ENCODE assay signal across 22 mouse cellular contexts in the genomic region with DNA sequence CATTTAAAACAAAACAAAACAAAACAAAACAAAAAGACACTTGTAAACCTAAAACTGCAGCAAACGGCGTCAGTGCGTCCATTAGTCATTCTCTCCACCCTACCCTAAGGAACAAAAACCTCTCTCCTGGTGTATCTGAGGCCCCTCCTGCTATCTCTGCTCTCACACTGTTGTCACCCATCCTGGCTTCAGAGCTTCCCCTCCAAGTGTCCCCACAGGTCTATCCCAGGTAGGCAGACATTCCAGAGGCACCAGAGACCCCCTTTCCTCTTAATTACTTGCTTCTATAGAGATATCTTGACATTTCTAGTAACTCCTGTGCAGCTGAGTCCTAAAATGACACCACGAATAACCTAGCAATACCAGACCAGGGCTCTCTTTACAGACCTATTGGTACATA. TPM values are rescaled to one million over a fixed set of nuclear protein-coding genes. Genes with fewer than 3 reads are reported as not detected.
DNase-seq lines count a peak whose midpoint lies in the region; ATAC-seq and TF ChIP-seq lines count a peak whose summit lies in the region.
"Had no signal": no experiment of that assay in that cellular context is flagged by ENCODE, and none has a peak within 500 bp of the region (broad histone marks: within the 10 kb centered on the region; RNA-seq: fewer than 3 reads in every experiment).

No protein-coding gene starts in this region.

- DNase-seq in heart, embryonic 10.5 days (ENCODE audit: low spot score), result no peak
- no peak for DNase-seq in forebrain, embryonic 14.5 days (ENCODE audit: low spot score)
- no peak for DNase-seq in cerebellum, postnatal 25 days
- no peak for DNase-seq in cerebellum, adult 8-10 months
- DNase-seq: adrenal gland, adult 8-10 months; cerebellum, adult 18-20 months; gastrocnemius, postnatal 36 days; kidney, adult 8-10 months; kidney, postnatal 10 days; left cerebral cortex, postnatal 4 days; lung, postnatal 4 days; right cerebral cortex, postnatal 14 days; spleen, adult 18-20 months had no signal

- H3K36me3 ChIP-seq in heart, embryonic 16.5 days (ENCODE audit: control insufficient read depth, insufficient read depth), result no peaks in the 10 kb centered on the region
- H3K36me3 ChIP-seq in heart, embryonic 10.5 days, result no peaks in the 10 kb centered on the region
- no peaks in the 10 kb centered on the region for H3K36me3 ChIP-seq in intestine, postnatal 0 days (ENCODE audit: control insufficient read depth, insufficient read depth)
- H3K36me3 ChIP-seq in liver, embryonic 15.5 days (replicated peaks), result peaks cover 4% of the 10 kb centered on the region; the same call in 1 of the 2 replicates
- H3K36me3 ChIP-seq in forebrain, embryonic 14.5 days (ENCODE audit: control insufficient read depth, insufficient read depth, low read length), result no peaks in the 10 kb centered on the region
- H3K36me3 ChIP-seq: embryonic facial prominence, embryonic 15.5 days; hindbrain, embryonic 12.5 days; limb, embryonic 15.5 days had no signal

- H3K9ac ChIP-seq in heart, embryonic 16.5 days (ENCODE audit: low read length), result no peak overlapping the region
- no peak overlapping the region for H3K9ac ChIP-seq in intestine, postnatal 0 days (ENCODE audit: low read depth, low read length)
- peak overlapping the region; percentile 2; the same call in 1 of the 2 replicates for H3K9ac ChIP-seq in liver, embryonic 15.5 days
- H3K9ac ChIP-seq in forebrain, embryonic 14.5 days (ENCODE audit: low read length), result no peak overlapping the region
- H3K9ac ChIP-seq: embryonic facial prominence, embryonic 15.5 days; hindbrain, embryonic 12.5 days; limb, embryonic 15.5 days had no signal

- no peak for ATAC-seq in heart, embryonic 16.5 days (replicated peaks; ENCODE audit: extremely low read depth, insufficient read depth, low FRiP score)
- ATAC-seq in intestine, postnatal 0 days, result no peak
- ATAC-seq in liver, embryonic 15.5 days (ENCODE audit: insufficient read depth), result peak; percentile 80
- no peak for ATAC-seq in forebrain, embryonic 14.5 days
- ATAC-seq: activated CD4-positive, CD25-positive, alpha-beta regulatory T cell, adult 4 months; forebrain, embryonic 16.5 days had no signal

- 77% methylated on average over 4 of the region's 4 CpGs for WGBS in heart, embryonic 16.5 days
- 73% methylated on average over 4 of the region's 4 CpGs for WGBS in heart, embryonic 10.5 days
- WGBS in intestine, postnatal 0 days, result 73% methylated on average over 4 of the region's 4 CpGs
- WGBS in liver, embryonic 15.5 days (ENCODE audit: insufficient replicate concordance), result 34% methylated on average over 4 of the region's 4 CpGs
- WGBS in forebrain, embryonic 14.5 days, result 89% methylated on average over 4 of the region's 4 CpGs

- no peak overlapping the region for H3K4me3 ChIP-seq in heart, embryonic 16.5 days (ENCODE audit: low read length)
- H3K4me3 ChIP-seq in heart, embryonic 10.5 days, result no peak overlapping the region
- H3K4me3 ChIP-seq in intestine, postnatal 0 days (ENCODE audit: low read depth, low read length), result no peak overlapping the region
- no peak overlapping the region for H3K4me3 ChIP-seq in liver, embryonic 15.5 days (replicated peaks)
- no peak overlapping the region for H3K4me3 ChIP-seq in forebrain, embryonic 14.5 days (ENCODE audit: low read depth, low read length)
- H3K4me3 ChIP-seq: embryonic facial prominence, embryonic 15.5 days; hindbrain, embryonic 12.5 days; limb, embryonic 15.5 days; midbrain, embryonic 10.5 days had no signal

- H3K27me3 ChIP-seq in heart, embryonic 16.5 days (ENCODE audit: control insufficient read depth, insufficient read depth, low read length), result no peaks in the 10 kb centered on the region
- H3K27me3 ChIP-seq in heart, embryonic 10.5 days (ENCODE audit: insufficient read depth, poor library complexity, severe bottlenecking), result no peaks in the 10 kb centered on the region
- no peaks in the 10 kb centered on the region for H3K27me3 ChIP-seq in intestine, postnatal 0 days (replicated peaks; ENCODE audit: control insufficient read depth, insufficient read depth, low read length)
- H3K27me3 ChIP-seq in liver, embryonic 15.5 days, result no peaks in the 10 kb centered on the region
- no peaks in the 10 kb centered on the region for H3K27me3 ChIP-seq in forebrain, embryonic 14.5 days (replicated peaks; ENCODE audit: control insufficient read depth, insufficient read depth, low read length)
- H3K27me3 ChIP-seq: embryonic facial prominence, embryonic 15.5 days; hindbrain, embryonic 12.5 days; limb, embryonic 15.5 days had no signal

- TF ChIP-seq CTCF in intestine, postnatal 0 days (IDR thresholded peaks at IDR 0.05; ENCODE audit: low read depth), result no peak

- no peak overlapping the region for H3K4me2 ChIP-seq in heart, embryonic 16.5 days (ENCODE audit: low read depth, low read length)
- H3K4me2 ChIP-seq in intestine, postnatal 0 days (replicated peaks; ENCODE audit: low read depth), result no peak overlapping the region
- H3K4me2 ChIP-seq in liver, embryonic 15.5 days, result peak overlapping the region; percentile 46
- H3K4me2 ChIP-seq in forebrain, embryonic 14.5 days (ENCODE audit: low read length), result no peak overlapping the region
- H3K4me2 ChIP-seq: embryonic facial prominence, embryonic 15.5 days; hindbrain, embryonic 12.5 days; limb, embryonic 15.5 days had no signal

- 0 out of 2 replicates have a peak overlapping the region, but pooled peaks have one; percentile 14 for H3K27ac ChIP-seq in heart, embryonic 16.5 days (ENCODE audit: low read length)
- H3K27ac ChIP-seq in heart, embryonic 10.5 days, result no peak overlapping the region
- peak overlapping the region; percentile 29; the same call in 1 of the 2 replicates for H3K27ac ChIP-seq in intestine, postnatal 0 days (ENCODE audit: low read depth, low read length)
- peak overlapping the region; percentile 78 for H3K27ac ChIP-seq in liver, embryonic 15.5 days (replicated peaks)
- no peak overlapping the region for H3K27ac ChIP-seq in forebrain, embryonic 14.5 days (ENCODE audit: low read depth, low read length)
- H3K27ac ChIP-seq: embryonic facial prominence, embryonic 15.5 days; hindbrain, embryonic 12.5 days; midbrain, embryonic 10.5 days had no signal

- no peaks in the 10 kb centered on the region for H3K9me3 ChIP-seq in heart, embryonic 16.5 days (replicated peaks; ENCODE audit: control insufficient read depth, low read length)
- H3K9me3 ChIP-seq in heart, embryonic 10.5 days, result no peaks in the 10 kb centered on the region
- H3K9me3 ChIP-seq in intestine, postnatal 0 days (ENCODE audit: control insufficient read depth), result no peaks in the 10 kb centered on the region
- H3K9me3 ChIP-seq in liver, embryonic 15.5 days (replicated peaks), result no peaks in the 10 kb centered on the region
- H3K9me3 ChIP-seq in forebrain, embryonic 14.5 days (replicated peaks; ENCODE audit: control insufficient read depth, low read length), result no peaks in the 10 kb centered on the region
- H3K9me3 ChIP-seq: embryonic facial prominence, embryonic 15.5 days; hindbrain, embryonic 12.5 days; limb, embryonic 15.5 days; midbrain, embryonic 10.5 days had no signal

- peaks cover 35% of the 10 kb centered on the region for H3K4me1 ChIP-seq in heart, embryonic 16.5 days (ENCODE audit: control insufficient read depth, insufficient read depth, low read length)
- H3K4me1 ChIP-seq in heart, embryonic 10.5 days, result peaks cover 48% of the 10 kb centered on the region
- H3K4me1 ChIP-seq in intestine, postnatal 0 days (replicated peaks; ENCODE audit: control insufficient read depth, insufficient read depth, low read length), result peaks cover 15% of the 10 kb centered on the region
- H3K4me1 ChIP-seq in liver, embryonic 15.5 days (replicated peaks), result peaks cover 84% of the 10 kb centered on the region
- H3K4me1 ChIP-seq in forebrain, embryonic 14.5 days (ENCODE audit: control insufficient read depth, insufficient read depth, low read length), result no peaks in the 10 kb centered on the region

RNA-seq across cellular contexts. Expression of a gene that starts 16.6 kb away (rescaled TPM):
- polyA plus RNA-seq in heart, embryonic 16.5 days (2015; fragmentation: Nextera tagmentation; extraction: Ambion mirVana), result 77.0 and 85.5 TPM in 2 replicates
- 106 and 131 TPM in 2 replicates for polyA plus RNA-seq in heart, embryonic 10.5 days (2016; fragmentation: Nextera tagmentation; extraction: Ambion mirVana)
- 99.6 and 101 TPM in 2 replicates for polyA plus RNA-seq in intestine, postnatal 0 days (2015; fragmentation: Nextera tagmentation; extraction: Ambion mirVana)
- 63.4 and 66.5 TPM in 2 replicates for polyA plus RNA-seq in liver, embryonic 15.5 days (2015; fragmentation: Nextera tagmentation; extraction: Ambion mirVana)
- polyA plus RNA-seq in forebrain, embryonic 14.5 days (2014; fragmentation: Nextera tagmentation; extraction: Ambion mirVana), result 157 and 172 TPM in 2 replicates

RNA-seq across cellular contexts. Expression of a gene that starts 25.3 kb away (rescaled TPM):
- polyA plus RNA-seq in heart, embryonic 16.5 days (2015; fragmentation: Nextera tagmentation; extraction: Ambion mirVana), result 0.05 and 0.12 TPM in 2 replicates
- polyA plus RNA-seq in heart, embryonic 10.5 days (2016; fragmentation: Nextera tagmentation; extraction: Ambion mirVana), result 0.11 and 0.33 TPM in 2 replicates
- polyA plus RNA-seq in intestine, postnatal 0 days (2015; fragmentation: Nextera tagmentation; extraction: Ambion mirVana), result 0.05 and 0.13 TPM in 2 replicates
- 0.02 TPM in 1 of 2 replicates, not detected in the other for polyA plus RNA-seq in liver, embryonic 15.5 days (2015; fragmentation: Nextera tagmentation; extraction: Ambion mirVana)
- polyA plus RNA-seq in forebrain, embryonic 14.5 days (2014; fragmentation: Nextera tagmentation; extraction: Ambion mirVana), result 1.0 and 1.5 TPM in 2 replicates
- polyA plus RNA-seq: activated CD4-positive, CD25-positive, alpha-beta regulatory T cell, adult 4 months had no signal

RNA-seq across cellular contexts. Expression of a gene that starts 36.8 kb away (rescaled TPM):
- polyA plus RNA-seq in heart, embryonic 16.5 days (2015; fragmentation: Nextera tagmentation; extraction: Ambion mirVana), result 0.71 and 0.79 TPM in 2 replicates
- 1.1 and 1.9 TPM in 2 replicates for polyA plus RNA-seq in heart, embryonic 10.5 days (2016; fragmentation: Nextera tagmentation; extraction: Ambion mirVana)
- 0.43 and 0.80 TPM in 2 replicates for polyA plus RNA-seq in intestine, postnatal 0 days (2015; fragmentation: Nextera tagmentation; extraction: Ambion mirVana)
- polyA plus RNA-seq in liver, embryonic 15.5 days (2015; fragmentation: Nextera tagmentation; extraction: Ambion mirVana), result 2.7 and 3.8 TPM in 2 replicates
- polyA plus RNA-seq in forebrain, embryonic 14.5 days (2014; fragmentation: Nextera tagmentation; extraction: Ambion mirVana), result 0.28 and 0.36 TPM in 2 replicates
- polyA plus RNA-seq: activated CD4-positive, CD25-positive, alpha-beta regulatory T cell, adult 4 months had no signal

RNA-seq across cellular contexts. Expression of a gene that starts 42.9 kb away (rescaled TPM):
- 27.1 and 29.2 TPM in 2 replicates for polyA plus RNA-seq in heart, embryonic 16.5 days (2015; fragmentation: Nextera tagmentation; extraction: Ambion mirVana)
- 57.5 and 62.8 TPM in 2 replicates for polyA plus RNA-seq in heart, embryonic 10.5 days (2016; fragmentation: Nextera tagmentation; extraction: Ambion mirVana)
- polyA plus RNA-seq in intestine, postnatal 0 days (2015; fragmentation: Nextera tagmentation; extraction: Ambion mirVana), result 17.6 and 18.2 TPM in 2 replicates
- 63.7 and 76.6 TPM in 2 replicates for polyA plus RNA-seq in liver, embryonic 15.5 days (2015; fragmentation: Nextera tagmentation; extraction: Ambion mirVana)
- 27.1 and 39.0 TPM in 2 replicates for polyA plus RNA-seq in forebrain, embryonic 14.5 days (2014; fragmentation: Nextera tagmentation; extraction: Ambion mirVana)

RNA-seq across cellular contexts. Expression of a gene that starts 56.8 kb away (rescaled TPM):
- 2.5 and 3.5 TPM in 2 replicates for polyA plus RNA-seq in heart, embryonic 16.5 days (2015; fragmentation: Nextera tagmentation; extraction: Ambion mirVana)
- 1.4 and 3.3 TPM in 2 replicates for polyA plus RNA-seq in heart, embryonic 10.5 days (2016; fragmentation: Nextera tagmentation; extraction: Ambion mirVana)
- 2.8 and 2.9 TPM in 2 replicates for polyA plus RNA-seq in intestine, postnatal 0 days (2015; fragmentation: Nextera tagmentation; extraction: Ambion mirVana)
- polyA plus RNA-seq in liver, embryonic 15.5 days (2015; fragmentation: Nextera tagmentation; extraction: Ambion mirVana), result 0.75 and 1.1 TPM in 2 replicates
- polyA plus RNA-seq in forebrain, embryonic 14.5 days (2014; fragmentation: Nextera tagmentation; extraction: Ambion mirVana), result 4.8 and 6.5 TPM in 2 replicates

Comparison
In these comparisons a context has a peak if more than half of its experiments do, and no peak if none do; other contexts are left out.
1. H3K27ac ChIP-seq: peak in heart, embryonic 16.5 days (single experiment), intestine, postnatal 0 days (single experiment) and liver, embryonic 15.5 days (single experiment); none in heart, embryonic 10.5 days (single experiment) and forebrain, embryonic 14.5 days (single experiment).